Mouse (Mus musculus): ENCODE data around the gene Prap1.

GRCm38 (mm10) chr7:140078711-140079110, 14.5 kb upstream of the Prap1 start:
- TF ChIP-seq FLI1 (IDR thresholded peaks at IDR 0.05; ENCODE audit: low read length) (no peak), GATA1 (IDR thresholded peaks at IDR 0.05; ENCODE audit: borderline replicate concordance, low read length) (no peak)
